Comparison of ENCODE assay signal across 8 mouse cellular contexts in the genomic region with DNA sequence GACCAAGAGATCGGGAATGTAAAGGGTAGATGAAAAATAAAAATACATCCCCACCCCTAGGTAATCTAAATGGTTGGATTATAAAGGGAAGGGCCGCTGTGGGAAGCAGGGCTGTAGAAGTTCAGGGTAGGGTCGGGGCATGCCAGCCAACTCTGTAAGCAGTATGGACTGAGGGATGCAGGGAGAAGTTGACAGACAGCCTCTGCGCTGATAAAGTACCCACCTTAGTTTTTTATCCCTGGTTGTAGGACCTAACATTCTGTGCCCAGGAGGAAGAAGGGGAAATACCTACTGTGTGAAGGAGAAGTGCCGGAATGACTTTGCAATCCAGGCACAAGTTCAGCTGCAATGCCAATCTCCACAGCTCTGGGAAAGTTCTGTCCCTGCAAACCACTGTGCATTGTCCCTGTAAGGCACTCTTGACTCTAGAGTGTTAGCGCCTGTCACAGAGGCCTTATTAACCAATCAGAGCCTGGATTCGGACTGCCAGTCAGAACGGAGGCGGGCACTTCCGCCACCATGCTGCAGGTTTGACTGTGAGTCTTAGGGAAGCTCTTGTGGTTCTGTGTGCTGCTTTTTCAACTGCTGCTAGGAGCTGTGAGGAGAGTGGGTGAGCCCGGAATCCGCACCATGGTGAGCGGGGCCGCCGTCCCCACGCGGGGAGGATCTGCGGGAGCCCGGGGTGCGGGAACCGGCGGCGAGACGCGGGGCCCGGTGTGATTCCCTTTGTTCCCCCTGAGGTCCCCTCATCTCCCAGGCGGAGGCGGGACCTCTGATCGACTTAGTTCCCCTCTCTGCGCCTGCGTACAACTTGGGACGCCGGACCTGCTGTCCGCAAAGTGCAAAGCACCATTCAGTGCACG. TPM values are rescaled to one million over a fixed set of nuclear protein-coding genes. Genes with fewer than 3 reads are reported as not detected.
DNase-seq lines count a peak whose midpoint lies in the region; ATAC-seq lines count a peak whose summit lies in the region.

Gene Zfp873, plus strand, starts transcription at position 527 of the 863 bp plus-strand sequence.

- peak within 1 kb of the TSS; percentile 80 for H3K9ac ChIP-seq in hindbrain, embryonic 16.5 days (ENCODE audit: low read depth, low read length)

- peaks cover 7% of the 10 kb centered on the region for H3K4me1 ChIP-seq in hindbrain, embryonic 16.5 days (ENCODE audit: control insufficient read depth, insufficient read depth, low read depth, low read length)

- H3K79me2 ChIP-seq in macrophage (ENCODE audit: inconsistent target) = no peaks in the 10 kb centered on the region; the same call in 1 of the 2 replicates

- H3K27me3 ChIP-seq in hindbrain, embryonic 16.5 days (replicated peaks; ENCODE audit: control insufficient read depth, insufficient read depth, low read length) = no peaks in the 10 kb centered on the region

- peak within 1 kb of the TSS; percentile 64 for H3K4me2 ChIP-seq in hindbrain, embryonic 16.5 days (ENCODE audit: low read length)

- H3K36me3 ChIP-seq in hindbrain, embryonic 16.5 days (ENCODE audit: control insufficient read depth, insufficient read depth, low read length) = peaks cover 9% of the 10 kb centered on the region
- H3K36me3 ChIP-seq in macrophage (ENCODE audit: inconsistent target) = no peaks in the 10 kb centered on the region

- WGBS in hindbrain, embryonic 16.5 days = 8% methylated on average over 35 of the region's 35 CpGs
- 9% methylated on average over 35 of the region's 35 CpGs for WGBS in macrophage (ENCODE audit: missing documents)

- peak; percentile 89 for DNase-seq in T-cell, adult 2 months (ENCODE audit: low spot score)
- DNase-seq in cerebellum, postnatal 25 days = peak; percentile 93 to 94
- peak; percentile 87 for DNase-seq in gastrocnemius, adult 18-20 months (ENCODE audit: low spot score)
- DNase-seq in left cerebral cortex, adult 18-20 months (ENCODE audit: low spot score in 2 of 2) = peak; percentile 88 to 91
- peak; percentile 95 for DNase-seq in right cerebral cortex, adult 18-20 months
- peak; percentile 76 for DNase-seq in urinary bladder, postnatal 10 days (ENCODE audit: low spot score)

- H3K4me3 ChIP-seq in hindbrain, embryonic 16.5 days (ENCODE audit: low read length) = peak within 1 kb of the TSS; percentile 63
- H3K4me3 ChIP-seq in macrophage (ENCODE audit: inconsistent target) = peak within 1 kb of the TSS; percentile 46

- peaks cover 31% of the 10 kb centered on the region for H3K9me3 ChIP-seq in hindbrain, embryonic 16.5 days (ENCODE audit: control insufficient read depth, low read length)

- peak; percentile 100 for ATAC-seq in hindbrain, embryonic 16.5 days

- peak within 1 kb of the TSS; percentile 96 for H3K27ac ChIP-seq in hindbrain, embryonic 16.5 days (ENCODE audit: low read depth, low read length)
- H3K27ac ChIP-seq in macrophage = peak within 1 kb of the TSS; percentile 7; the same call in 1 of the 2 replicates

RNA-seq across cellular contexts. Expression of gene Zfp873, which starts in this region (rescaled TPM):
- total RNA-seq in gastrocnemius, adult 18-20 months (2021) = 1 to 10 TPM; 1.9 to 2.3 TPM
- 12.2 and 15.0 TPM in 2 replicates for polyA plus RNA-seq in hindbrain, embryonic 16.5 days (2015; fragmentation: Nextera tagmentation; extraction: Ambion mirVana)
- 10 to 100 TPM; 11.9 to 12.4 TPM for total RNA-seq in left cerebral cortex, adult 18-20 months (2021)
- total RNA-seq in macrophage (2018; cell fraction: chromatin; rRNA removed) = 10 to 100 TPM in 8 of 26 experiments, 1 to 10 TPM in 12, under 1 TPM in 5, not detected in 1; 0.25 to 16.8 (median 6.5) TPM
- 1 to 10 TPM in 23 of 26 experiments, under 1 TPM in 3; 0.86 to 4.4 (median 3.1) TPM for total RNA-seq in macrophage (2018; cell fraction: cytosol; rRNA removed)
- total RNA-seq in macrophage (2018; cell fraction: nucleus; rRNA removed) = 10 to 100 TPM in 5 of 26 experiments, 1 to 10 TPM in 17, under 1 TPM in 4; 0.34 to 18.5 (median 3.5) TPM
- 2.8 to 3.9 TPM (median 3.2 TPM) in 3 replicates for polyA plus RNA-seq in macrophage (2018)

Comparison
In these comparisons a context has a peak if more than half of its experiments do, and no peak if none do; other contexts are left out.
1. Peak in every context shown above with its lines: DNase-seq, ATAC-seq, H3K4me3 ChIP-seq and H3K27ac ChIP-seq.